Mouse (Mus musculus) midbrain, embryonic 13.5 days (tissue): ENCODE measurements around the gene Bcas2. TPM values are rescaled to one million over a fixed set of nuclear protein-coding genes. Genes with fewer than 3 reads are reported as not detected.

Experiments used
- ATAC-seq: fragments of 200-750 bp; cut with Nextera tagmentation; 2 replicates; pipeline ENCODE4 v1.8.0; 2017; ENCODE audit warnings: mild to moderate bottlenecking, moderate TSS enrichment, moderate library complexity
- H3K27ac ChIP-seq: fragments of 300-500 bp; sonication (generic); 2 replicates; pipeline ENCODE4 v1.5.1; 2015; ENCODE audit warnings: inconsistent platforms, mild to moderate bottlenecking, moderate library complexity
- H3K27me3 ChIP-seq: fragments of 300-500 bp; sonication (generic); 2 replicates; pipeline ENCODE4 v1.6.1; 2015; ENCODE audit warnings: mild to moderate bottlenecking, inconsistent platforms
- H3K36me3 ChIP-seq: fragments of 300-500 bp; sonication (generic); 2 replicates; pipeline ENCODE4 v1.6.1; 2015; ENCODE audit warnings: mild to moderate bottlenecking, inconsistent platforms
- H3K4me1 ChIP-seq: fragments of 300-500 bp; sonication (generic); replicated peaks from 2 replicates; pipeline ENCODE4 v1.6.1; 2015; ENCODE audit warnings: inconsistent platforms
- H3K4me2 ChIP-seq: fragments of 300-500 bp; sonication (generic); replicated peaks from 2 replicates; pipeline ENCODE4 v1.6.1; 2015; ENCODE audit warnings: moderate library complexity, mild to moderate bottlenecking, inconsistent platforms
- H3K4me3 ChIP-seq: fragments of 300-500 bp; sonication (generic); replicated peaks from 2 replicates; pipeline ENCODE4 v1.5.1; 2015; ENCODE audit warnings: mild to moderate bottlenecking, inconsistent platforms
- H3K9ac ChIP-seq: fragments of 300-500 bp; sonication (generic); replicated peaks from 2 replicates; pipeline ENCODE4 v1.6.1; 2015; ENCODE audit warnings: mild to moderate bottlenecking, inconsistent platforms
- H3K9me3 ChIP-seq: fragments of 300-500 bp; sonication (generic); 2 replicates; pipeline ENCODE4 v1.6.1; 2016; ENCODE audit warnings: mild to moderate bottlenecking, inconsistent platforms
- WGBS: fragments of 180-500 bp; shearing (Covaris S2); methylation state at CpG from one replicate; pipeline ENCODE4 v1.1.7; 2015; 5-methylcytosine and 5-hydroxymethylcytosine counted together
- polyA plus RNA-seq: library from polyadenylated mRNA; unstranded; fragments of >200 nt; fragmentation: Nextera tagmentation; extraction: Ambion mirVana; gene quantifications from 2 replicates; pipeline ENCODE4 v1.2.1, GENCODE M21; 2015

Gene Bcas2
- polyA plus RNA-seq: 247 and 261 TPM in 2 replicates

GRCm38 (mm10) chr3:103171505-103172267 lies at the start of gene Bcas2:
Bcas2 (plus strand) TSS chr3:103171655.
- peak within 1 kb of the TSS; percentile 85 for H3K4me2 ChIP-seq
- H3K27me3 ChIP-seq: no peaks in the 10 kb centered on the region
- H3K4me1 ChIP-seq: peaks cover 16% of the 10 kb centered on the region
- H3K9me3 ChIP-seq: no peaks in the 10 kb centered on the region
- peaks cover 30% of the 10 kb centered on the region for H3K36me3 ChIP-seq
- peak within 1 kb of the TSS; percentile 84 for H3K27ac ChIP-seq
- WGBS: under 1% methylated on average over 56 of the region's 56 CpGs
- H3K4me3 ChIP-seq: peak within 1 kb of the TSS; percentile 91
- H3K9ac ChIP-seq: peak within 1 kb of the TSS; percentile 81
- ATAC-seq: peak; percentile 98

GRCm38 (mm10) chr3:103123636-103124035 lies 47.8 kb upstream of the Bcas2 start:
- Histone ChIP-seq H3K9me3 (no peaks in the 10 kb centered on the region), H3K4me1 (peaks cover 8% of the 10 kb centered on the region; the same call in 1 of the 2 replicates), H3K27me3 (no peaks in the 10 kb centered on the region), H3K4me3 (no peak overlapping the region), H3K4me2 (no peak overlapping the region), H3K9ac (no peak overlapping the region), H3K27ac (no peak overlapping the region), H3K36me3 (no peaks in the 10 kb centered on the region)
- no peak for ATAC-seq
- WGBS: 89% methylated on average over 3 of the region's 3 CpGs

DNA sequence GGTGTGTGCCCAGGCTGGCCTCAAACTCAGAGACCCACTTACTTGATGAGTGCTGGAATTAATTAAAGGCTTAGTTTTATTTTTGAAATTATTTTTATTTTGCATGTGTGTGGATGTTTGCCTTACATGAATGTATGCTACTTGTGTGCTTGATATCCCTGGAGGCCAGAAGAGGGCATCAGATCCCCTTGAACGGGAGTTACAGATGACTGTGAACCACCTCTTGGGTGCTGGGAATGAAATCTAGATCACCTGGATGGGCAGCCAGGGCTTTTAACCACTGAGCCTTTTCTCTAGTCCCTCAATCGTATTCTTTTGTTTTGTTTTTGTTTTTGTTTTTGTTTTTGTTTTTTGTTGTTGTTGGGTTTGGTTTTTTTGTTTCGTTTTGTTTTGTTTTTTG lies 45.3 kb upstream of the Bcas2 start:
- Histone ChIP-seq H3K4me2 (no peak overlapping the region), H3K4me3 (no peak overlapping the region), H3K27ac (no peak overlapping the region), H3K9ac (no peak overlapping the region), H3K9me3 (no peaks in the 10 kb centered on the region), H3K4me1 (peaks cover 14% of the 10 kb centered on the region), H3K27me3 (no peaks in the 10 kb centered on the region), H3K36me3 (no peaks in the 10 kb centered on the region)
- 92% methylated on average over 3 of the region's 3 CpGs for WGBS
- no peak for ATAC-seq

DNA sequence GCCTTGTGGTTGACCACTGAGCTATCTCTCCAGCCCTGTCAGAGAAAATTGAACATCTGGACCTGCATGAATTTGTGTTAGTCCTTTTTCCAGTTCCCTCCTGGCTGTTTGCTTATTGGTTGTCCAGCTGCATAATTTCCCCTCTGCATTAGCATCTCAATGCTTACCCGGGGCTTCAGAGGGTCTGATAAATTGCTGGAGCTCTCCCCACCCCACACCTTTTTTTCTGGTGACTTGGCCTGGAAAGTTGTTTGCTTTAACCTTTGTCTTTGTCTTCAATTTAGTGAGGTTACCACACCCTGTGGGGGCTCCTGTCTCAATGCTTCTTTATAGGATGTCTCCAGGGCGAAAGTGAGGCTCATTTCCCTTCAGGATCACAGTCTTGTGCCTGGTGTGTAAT lies 44.3 kb upstream of the Bcas2 start:
- no peak overlapping the region for H3K9ac ChIP-seq
- H3K27ac ChIP-seq: no peak overlapping the region
- H3K4me3 ChIP-seq: no peak overlapping the region
- peaks cover 14% of the 10 kb centered on the region for H3K4me1 ChIP-seq
- no peaks in the 10 kb centered on the region for H3K27me3 ChIP-seq
- 12% methylated on average over 2 of the region's 2 CpGs for WGBS
- no peak for ATAC-seq
- no peaks in the 10 kb centered on the region for H3K36me3 ChIP-seq
- no peaks in the 10 kb centered on the region for H3K9me3 ChIP-seq
- H3K4me2 ChIP-seq: no peak overlapping the region

DNA sequence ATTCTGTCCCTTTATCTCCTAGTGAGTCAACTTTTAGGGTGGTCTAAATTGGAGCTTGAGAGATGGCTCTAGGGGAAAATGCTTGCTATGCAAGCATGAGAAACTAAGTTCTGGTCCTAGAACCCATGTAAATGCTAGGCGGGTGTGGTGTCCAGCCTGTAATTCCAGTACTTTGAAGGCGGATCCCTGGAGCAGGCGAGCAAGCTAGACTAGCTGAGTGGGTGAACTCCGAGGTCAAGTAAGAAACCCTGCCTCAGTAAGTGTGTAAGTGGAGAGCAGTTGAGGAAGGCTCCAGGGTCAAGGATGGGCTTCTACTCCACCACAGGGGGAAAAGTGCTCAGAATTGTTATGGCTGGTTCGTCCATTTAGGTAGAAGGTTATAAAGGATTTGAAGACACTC lies 43.7 kb upstream of the Bcas2 start:
- Histone ChIP-seq H3K27ac (no peak overlapping the region), H3K36me3 (no peaks in the 10 kb centered on the region), H3K4me1 (peaks cover 14% of the 10 kb centered on the region), H3K9me3 (no peaks in the 10 kb centered on the region), H3K27me3 (no peaks in the 10 kb centered on the region), H3K4me3 (no peak overlapping the region), H3K4me2 (no peak overlapping the region), H3K9ac (no peak overlapping the region)
- ATAC-seq: no peak
- 77% methylated on average over 5 of the region's 5 CpGs for WGBS

DNA sequence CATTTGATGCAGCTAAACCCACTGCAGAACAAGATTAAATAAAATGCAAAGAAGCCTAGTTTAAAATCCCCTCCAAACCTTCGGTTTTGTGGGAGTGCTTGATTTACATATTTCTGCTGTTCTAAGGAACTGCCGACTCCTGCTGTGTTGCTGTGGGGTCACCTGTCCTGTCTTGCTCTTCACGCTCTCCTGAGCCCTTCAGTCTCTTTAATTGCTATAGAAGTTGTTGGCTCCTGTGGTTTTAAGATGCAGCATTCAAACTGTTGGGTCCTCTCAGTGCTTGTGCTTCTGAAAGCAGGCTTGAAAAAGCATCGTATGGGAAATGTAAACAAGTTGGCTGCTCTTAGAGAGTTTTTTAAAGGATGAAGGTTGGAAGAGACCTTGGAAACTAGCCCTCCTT lies 43.2 kb upstream of the Bcas2 start:
- 39% methylated on average over 4 of the region's 4 CpGs for WGBS
- Histone ChIP-seq H3K36me3 (no peaks in the 10 kb centered on the region), H3K9me3 (no peaks in the 10 kb centered on the region), H3K4me3 (no peak overlapping the region), H3K4me2 (no peak overlapping the region), H3K27ac (no peak overlapping the region), H3K9ac (no peak overlapping the region), H3K27me3 (no peaks in the 10 kb centered on the region), H3K4me1 (peaks cover 14% of the 10 kb centered on the region)
- ATAC-seq: no peak

GRCm38 (mm10) chr3:103129367-103130159 lies 41.9 kb upstream of the Bcas2 start:
- Histone ChIP-seq H3K9me3 (no peaks in the 10 kb centered on the region), H3K27ac (0 out of 2 replicates have a peak overlapping the region, but pooled peaks have one; percentile 14), H3K9ac (no peak overlapping the region), H3K4me1 (peaks cover 14% of the 10 kb centered on the region), H3K27me3 (no peaks in the 10 kb centered on the region), H3K36me3 (no peaks in the 10 kb centered on the region), H3K4me2 (no peak overlapping the region), H3K4me3 (no peak overlapping the region)
- 87% methylated on average over 8 of the region's 8 CpGs for WGBS
- ATAC-seq: no peak

DNA sequence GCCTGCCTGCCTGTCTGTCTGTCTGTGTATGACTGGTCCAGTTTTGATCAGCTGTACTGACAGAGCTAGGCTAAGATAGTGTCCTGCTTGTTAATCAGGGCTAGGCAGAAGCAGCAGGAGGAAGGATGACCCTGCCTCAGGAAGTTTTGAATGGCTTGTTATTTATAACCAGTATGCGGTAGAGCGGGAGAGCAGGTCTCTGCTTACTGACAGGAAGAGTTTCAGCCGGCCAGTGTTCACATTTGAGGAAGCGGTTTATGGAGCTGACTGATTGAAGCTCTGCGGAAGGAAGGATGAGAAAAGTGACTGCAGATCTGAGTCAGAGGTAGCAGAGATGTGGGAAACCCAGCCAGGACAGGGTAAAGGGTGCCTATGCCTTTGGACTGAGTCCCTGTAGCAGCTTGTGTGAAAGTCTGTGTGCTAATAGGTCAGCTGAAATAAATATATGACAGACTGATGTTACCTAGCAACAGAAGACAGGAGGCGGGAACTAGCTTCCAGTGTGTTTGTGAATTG lies 41.2 kb upstream of the Bcas2 start:
- H3K4me2 ChIP-seq: no peak overlapping the region
- no peaks in the 10 kb centered on the region for H3K27me3 ChIP-seq
- no peak overlapping the region for H3K4me3 ChIP-seq
- H3K4me1 ChIP-seq: peaks cover 14% of the 10 kb centered on the region
- no peak overlapping the region for H3K9ac ChIP-seq
- H3K36me3 ChIP-seq: no peaks in the 10 kb centered on the region
- ATAC-seq: 0 out of 2 replicates have a peak, but pooled peaks have one; percentile 37
- 0 out of 2 replicates have a peak overlapping the region, but pooled peaks have one; percentile 14 for H3K27ac ChIP-seq
- no peaks in the 10 kb centered on the region for H3K9me3 ChIP-seq
- 57% methylated on average over 6 of the region's 6 CpGs for WGBS

GRCm38 (mm10) chr3:103133098-103133497 lies 38.4 kb upstream of the Bcas2 start:
- WGBS: 93% methylated on average over 10 of the region's 10 CpGs
- Histone ChIP-seq H3K36me3 (no peaks in the 10 kb centered on the region), H3K9ac (no peak overlapping the region), H3K4me1 (peaks cover 6% of the 10 kb centered on the region), H3K4me2 (no peak overlapping the region), H3K27ac (no peak overlapping the region), H3K4me3 (no peak overlapping the region), H3K27me3 (no peaks in the 10 kb centered on the region), H3K9me3 (no peaks in the 10 kb centered on the region)
- ATAC-seq: no peak

DNA sequence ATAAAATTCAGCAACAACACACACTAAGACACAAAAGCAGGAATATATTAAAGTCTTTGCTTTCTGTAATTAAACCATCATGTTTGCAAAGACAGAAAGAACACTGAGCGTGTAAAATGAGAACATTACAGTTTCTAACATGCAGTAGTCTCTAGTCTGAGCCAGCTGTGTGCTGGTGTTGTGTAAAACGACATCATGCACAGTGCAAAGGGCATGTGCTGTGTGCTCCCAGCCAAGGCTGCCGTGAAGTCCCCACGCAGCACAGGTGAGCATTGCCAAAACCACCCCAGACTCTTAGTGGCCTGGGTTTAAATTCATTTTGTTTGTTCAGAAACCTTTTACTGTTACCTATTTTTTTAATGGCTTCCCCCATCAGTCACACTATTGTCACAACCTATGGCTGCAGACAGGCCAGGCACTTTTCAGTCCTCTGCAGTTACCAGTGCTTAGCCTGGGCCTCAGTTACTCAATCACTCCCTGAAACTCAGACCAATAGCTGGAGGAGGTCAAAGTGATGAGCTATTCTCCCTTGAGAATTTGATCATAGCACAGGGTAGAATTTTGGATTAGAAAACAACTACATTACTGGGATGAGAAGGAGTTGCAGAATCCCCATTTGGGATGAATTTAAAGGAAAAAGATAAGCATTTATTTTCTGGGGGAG lies 34.9 kb upstream of the Bcas2 start:
- no peak overlapping the region for H3K4me3 ChIP-seq
- H3K27me3 ChIP-seq: no peaks in the 10 kb centered on the region
- no peaks in the 10 kb centered on the region for H3K9me3 ChIP-seq
- H3K36me3 ChIP-seq: no peaks in the 10 kb centered on the region
- ATAC-seq: no peak
- H3K9ac ChIP-seq: no peak overlapping the region
- no peaks in the 10 kb centered on the region for H3K4me1 ChIP-seq
- no peak overlapping the region for H3K27ac ChIP-seq
- no peak overlapping the region for H3K4me2 ChIP-seq
- WGBS: 93% methylated on average over 4 of the region's 4 CpGs

- Histone ChIP-seq H3K4me2 (no peak overlapping the region), H3K4me3 (no peak overlapping the region), H3K9me3 (no peaks in the 10 kb centered on the region), H3K27me3 (no peaks in the 10 kb centered on the region), H3K4me1 (no peaks in the 10 kb centered on the region), H3K36me3 (no peaks in the 10 kb centered on the region), H3K27ac (no peak overlapping the region), H3K9ac (no peak overlapping the region)
- no peak for ATAC-seq
- 78% methylated on average over 8 of the region's 8 CpGs for WGBS
Observed at GRCm38 (mm10) chr3:103139047-103139446, 32.4 kb upstream of the Bcas2 start.
